Mouse (Mus musculus): ENCODE data around the gene Olfr92.

Gene Olfr92

GRCm38 (mm10) chr17:37062101-37062641 is 57.7 kb downstream of the Olfr92 start:
- in situ Hi-C loops (cut with MboI, MseI): no loop called here

- in situ Hi-C loops (cut with MboI, MseI): no loop called here
These were observed 58.5 kb downstream of the Olfr92 start for GRCm38 (mm10) chr17:37061435-37061834.
